In the genomic region with DNA sequence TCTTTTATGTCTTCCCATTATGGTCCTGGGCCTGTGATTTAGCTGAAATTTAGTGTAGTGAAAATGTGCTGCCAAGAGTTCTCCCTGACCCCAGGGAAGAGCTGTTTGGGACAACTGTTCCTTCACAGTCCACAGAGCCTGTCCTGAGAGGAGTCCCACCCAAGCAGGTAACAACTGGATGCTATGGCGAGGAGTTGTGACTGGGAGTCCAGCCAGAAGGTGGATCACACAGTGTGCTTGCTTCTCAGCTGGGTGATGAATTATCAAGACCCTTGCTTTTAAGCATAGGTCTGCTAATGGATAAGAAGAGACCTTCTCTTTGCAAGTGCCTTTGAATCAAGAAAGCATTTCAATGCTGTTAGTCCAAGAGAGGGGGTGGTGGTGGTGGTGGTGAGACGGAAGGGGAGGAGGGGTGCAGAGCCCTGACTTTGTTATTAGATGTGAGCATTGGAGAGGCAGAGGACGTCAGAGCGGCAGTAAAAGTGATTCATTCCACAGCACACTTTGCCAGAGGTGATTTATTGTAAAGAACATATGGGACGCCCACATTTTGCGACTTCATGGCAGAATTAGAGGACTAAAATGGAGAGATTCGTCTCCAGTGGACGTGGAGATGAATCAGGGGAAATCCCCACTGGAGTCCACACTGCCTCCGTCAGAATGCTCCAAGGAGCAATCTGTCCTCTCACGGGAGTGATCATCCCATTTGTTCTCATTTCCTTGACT, we compare ENCODE assay signal across 14 mouse cellular contexts.
A peak's percentile ranks its signal among the peaks of the same experiment; 100 is the strongest.
DNase-seq lines count a peak whose midpoint lies in the region; ATAC-seq and TF ChIP-seq lines count a peak whose summit lies in the region.
"Had no signal": no experiment of that assay in that cellular context is flagged by ENCODE, and none has a peak within 500 bp of the region (broad histone marks: within the 10 kb centered on the region; RNA-seq: fewer than 3 reads in every experiment).

No protein-coding gene starts in this region.

- 17% methylated on average over 10 of the region's 10 CpGs for WGBS in neural tube, embryonic 13.5 days

- no peak for TF ChIP-seq CTCF in gastrocnemius, adult 2 months (IDR thresholded peaks at IDR 0.05)

- ATAC-seq in neural tube, embryonic 13.5 days (ENCODE audit: low read depth): peak; percentile 59; the same call in 1 of the 2 replicates
- ATAC-seq: forebrain, embryonic 14.5 days had no signal

- intact Hi-C loops in gastrocnemius, adult 2 months (cut with DNase I): no loop called here

- no peak overlapping the region for H3K4me2 ChIP-seq in neural tube, embryonic 13.5 days
- H3K4me2 ChIP-seq: hindbrain, embryonic 14.5 days; limb, embryonic 12.5 days; lung, embryonic 14.5 days had no signal

- H3K27me3 ChIP-seq in neural tube, embryonic 13.5 days: no peaks in the 10 kb centered on the region

- no peaks in the 10 kb centered on the region for H3K36me3 ChIP-seq in neural tube, embryonic 13.5 days
- H3K36me3 ChIP-seq: limb, embryonic 12.5 days had no signal

- no peaks in the 10 kb centered on the region for H3K9me3 ChIP-seq in neural tube, embryonic 13.5 days
- H3K9me3 ChIP-seq: limb, embryonic 12.5 days had no signal

- peaks cover 19% of the 10 kb centered on the region for H3K4me1 ChIP-seq in neural tube, embryonic 13.5 days (replicated peaks)

- H3K9ac ChIP-seq in neural tube, embryonic 13.5 days: no peak overlapping the region
- H3K9ac ChIP-seq: hindbrain, embryonic 14.5 days; limb, embryonic 12.5 days; lung, embryonic 14.5 days had no signal

- peak; percentile 21 to 31 for DNase-seq in kidney, postnatal 4 days
- DNase-seq in kidney, postnatal 10 days: no peak
- DNase-seq in forelimb bud, embryonic 11.5 days (ENCODE audit: low read depth, low spot score): peak; percentile 21
- DNase-seq in left cerebral cortex, adult 9 months (ENCODE audit: low spot score in 2 of 2): peak; percentile 13 to 73
- DNase-seq in lung, postnatal 4 days: no peak
- DNase-seq in gastrocnemius, adult 2 months: no peak
- DNase-seq: cerebellum, adult 11 months; cerebellum, postnatal 36 days; kidney, adult 18-20 months; lung, embryonic 14.5 days had no signal

- peak overlapping the region; percentile 42; the same call in 1 of the 2 replicates for H3K27ac ChIP-seq in neural tube, embryonic 13.5 days (replicated peaks)
- no peak overlapping the region for H3K27ac ChIP-seq in gastrocnemius, adult 2 months
- H3K27ac ChIP-seq: hindbrain, embryonic 14.5 days; limb, embryonic 12.5 days had no signal

- H3K4me3 ChIP-seq in neural tube, embryonic 13.5 days: no peak overlapping the region
- no peak overlapping the region for H3K4me3 ChIP-seq in gastrocnemius, adult 2 months
- H3K4me3 ChIP-seq: limb, embryonic 12.5 days had no signal

Comparison
In these comparisons a context has a peak if more than half of its experiments do, and no peak if none do; other contexts are left out.
1. DNase-seq: peak in kidney, postnatal 4 days (2 of 2), forelimb bud, embryonic 11.5 days (single experiment) and left cerebral cortex, adult 9 months (2 of 2); none in kidney, postnatal 10 days (single experiment), lung, postnatal 4 days (0 of 2) and gastrocnemius, adult 2 months (single experiment).